8 mouse cellular contexts compared by ENCODE assay signal in genomic region chr6:134791251-134792118, GRCm38 (mm10). TPM values are rescaled to one million over a fixed set of nuclear protein-coding genes. Genes with fewer than 3 reads are reported as not detected.
DNase-seq lines count a peak whose midpoint lies in the region; ATAC-seq and TF ChIP-seq lines count a peak whose summit lies in the region.

No protein-coding gene starts in this region.

- peak overlapping the region; percentile 86 for H3K4me3 ChIP-seq in C2C12 (ENCODE audit: insufficient read depth, poor library complexity, severe bottlenecking)
- H3K4me3 ChIP-seq in intestine, embryonic 16.5 days (ENCODE audit: low read length) = peak overlapping the region; percentile 79
- peak overlapping the region; percentile 83 for H3K4me3 ChIP-seq in liver, embryonic 15.5 days (replicated peaks)

- peak overlapping the region; percentile 98 for H3K27ac ChIP-seq in intestine, embryonic 16.5 days (ENCODE audit: low read length)
- peak overlapping the region; percentile 90 for H3K27ac ChIP-seq in liver, embryonic 15.5 days (replicated peaks)

- peaks cover 16% of the 10 kb centered on the region for H3K79me3 ChIP-seq in C2C12 (ENCODE audit: low read depth)

- peak overlapping the region; percentile 69 for H3K4me2 ChIP-seq in intestine, embryonic 16.5 days (ENCODE audit: low read depth, low read length)
- peak overlapping the region; percentile 89 for H3K4me2 ChIP-seq in liver, embryonic 15.5 days

- H3K9me3 ChIP-seq in intestine, embryonic 16.5 days (ENCODE audit: control insufficient read depth, low read length) = no peaks in the 10 kb centered on the region
- no peaks in the 10 kb centered on the region for H3K9me3 ChIP-seq in liver, embryonic 15.5 days (replicated peaks)

- peak; percentile 58 for DNase-seq in NIH3T3 (ENCODE audit: low read depth)
- peak; percentile 50 to 74 for DNase-seq in heart, adult 18-20 months
- peak; percentile 27 for DNase-seq in natural killer cell, adult 2 months (ENCODE audit: low spot score in 2 of 2)
- DNase-seq in thymus, postnatal 25 days = peak; percentile 41

- H3K27me3 ChIP-seq in C2C12 (ENCODE audit: control insufficient read depth, insufficient read depth, insufficient read length) = no peaks in the 10 kb centered on the region
- H3K27me3 ChIP-seq in intestine, embryonic 16.5 days (replicated peaks; ENCODE audit: control insufficient read depth, insufficient read depth, low read length) = no peaks in the 10 kb centered on the region
- H3K27me3 ChIP-seq in liver, embryonic 15.5 days = no peaks in the 10 kb centered on the region; the same call in 1 of the 2 replicates

- no peaks in the 10 kb centered on the region for H3K36me3 ChIP-seq in C2C12 (ENCODE audit: control insufficient read depth, insufficient read depth)
- H3K36me3 ChIP-seq in intestine, embryonic 16.5 days (ENCODE audit: control insufficient read depth, insufficient read depth, low read length) = no peaks in the 10 kb centered on the region
- no peaks in the 10 kb centered on the region for H3K36me3 ChIP-seq in liver, embryonic 15.5 days (replicated peaks)

- under 1% methylated on average over 45 of the region's 46 CpGs for WGBS in intestine, embryonic 16.5 days
- under 1% methylated on average over 39 of the region's 46 CpGs for whole genome bisulfite sequencing in liver, embryonic 15.5 days (ENCODE audit: insufficient replicate concordance)

- H3K9ac ChIP-seq in intestine, embryonic 16.5 days (ENCODE audit: low read depth, low read length) = peak overlapping the region; percentile 97
- peak overlapping the region; percentile 95 for H3K9ac ChIP-seq in liver, embryonic 15.5 days

- peak; percentile 55 for ATAC-seq in common myeloid progenitor, adult 5-6 weeks (replicated peaks; ENCODE audit: low read depth, poor library complexity, severe bottlenecking)
- ATAC-seq in intestine, embryonic 16.5 days = peak; percentile 49
- no peak for ATAC-seq in liver, embryonic 15.5 days (ENCODE audit: insufficient read depth)

- H3K79me2 ChIP-seq in C2C12 (ENCODE audit: control insufficient read depth, insufficient read depth) = peaks cover 55% of the 10 kb centered on the region

- H3K4me1 ChIP-seq in intestine, embryonic 16.5 days (ENCODE audit: control insufficient read depth, insufficient read depth, low read length) = peaks cover 8% of the 10 kb centered on the region
- H3K4me1 ChIP-seq in liver, embryonic 15.5 days (replicated peaks) = peaks cover 52% of the 10 kb centered on the region

- H3ac ChIP-seq in C2C12 (ENCODE audit: control insufficient read depth, insufficient read length, low read depth) = peak overlapping the region; percentile 100

- TF ChIP-seq CTCF in C2C12 (IDR thresholded peaks at IDR 0.05; ENCODE audit: control insufficient read depth, insufficient read depth, insufficient read length) = no peak

TF ChIP-seq in C2C12, 6 proteins besides CTCF, POLR2A, EP300 and RAD21:
- TF ChIP-seq USF1 (IDR thresholded peaks at IDR 0.05; ENCODE audit: low read depth) (no peak), FOSL1 (IDR thresholded peaks at IDR 0.05; ENCODE audit: insufficient read depth, low read length, poor library complexity, severe bottlenecking) (no peak), CEBPB (IDR thresholded peaks at IDR 0.05; ENCODE audit: low read depth) (peak; percentile 52)

RNA-seq across cellular contexts. Expression of gene Dusp16, which starts 0.9 kb away (rescaled TPM):
- polyA plus RNA-seq in C2C12 (2012; fragmentation: generic; extraction: Trizol) = 3.3 TPM
- 4.9 and 9.5 TPM in 2 replicates for total RNA-seq in common myeloid progenitor, adult 5-6 weeks (2017)
- total RNA-seq in heart, adult 18-20 months (2021) = 10 to 100 TPM; 20.7 to 23.8 TPM
- polyA plus RNA-seq in intestine, embryonic 16.5 days (2015; fragmentation: Nextera tagmentation; extraction: Ambion mirVana) = 11.1 and 11.9 TPM in 2 replicates
- polyA plus RNA-seq in liver, embryonic 15.5 days (2015; fragmentation: Nextera tagmentation; extraction: Ambion mirVana) = 5.1 TPM in 2 replicates

RNA-seq across cellular contexts. Expression of gene Crebl2, which starts 38.5 kb away (rescaled TPM):
- polyA plus RNA-seq in C2C12 (2012; fragmentation: generic; extraction: Trizol) = 0.74 TPM
- 5.1 and 11.6 TPM in 2 replicates for total RNA-seq in common myeloid progenitor, adult 5-6 weeks (2017)
- total RNA-seq in heart, adult 18-20 months (2021) = 10 to 100 TPM; 13.3 to 15.7 TPM
- polyA plus RNA-seq in intestine, embryonic 16.5 days (2015; fragmentation: Nextera tagmentation; extraction: Ambion mirVana) = 3.3 and 3.6 TPM in 2 replicates
- 2.1 and 2.4 TPM in 2 replicates for polyA plus RNA-seq in liver, embryonic 15.5 days (2015; fragmentation: Nextera tagmentation; extraction: Ambion mirVana)
